Mouse (Mus musculus) heart, postnatal 14 days (tissue): ENCODE data around the gene Eef1a1. TPM values are rescaled to one million over a fixed set of nuclear protein-coding genes. Genes with fewer than 3 reads are reported as not detected.
"Not testable (repeated sequence)": the region's sequence is repeated elsewhere in the genome, so short reads cannot be mapped to it uniquely, and the experiment has no call there.

Experiments used
- DNase-seq, 2 experiments: peaks; one replicate each; pipeline ENCODE4 v3.0.0; 2021 to 2022
- intact Hi-C: fragments of 180-260 bp; cut with DNase I; formaldehyde crosslinking; loops from one replicate; pipeline ENCODE4 v1.15.1; 2025
- total RNA-seq, 2 experiments: library from RNA; stranded (reverse); gene quantifications; 2 replicates each; pipeline ENCODE4 v1.2.3; 2021

Gene Eef1a1
- total RNA-seq, 2 experiments from 2014 or later, result 1,986 to 2,287 TPM

DNA sequence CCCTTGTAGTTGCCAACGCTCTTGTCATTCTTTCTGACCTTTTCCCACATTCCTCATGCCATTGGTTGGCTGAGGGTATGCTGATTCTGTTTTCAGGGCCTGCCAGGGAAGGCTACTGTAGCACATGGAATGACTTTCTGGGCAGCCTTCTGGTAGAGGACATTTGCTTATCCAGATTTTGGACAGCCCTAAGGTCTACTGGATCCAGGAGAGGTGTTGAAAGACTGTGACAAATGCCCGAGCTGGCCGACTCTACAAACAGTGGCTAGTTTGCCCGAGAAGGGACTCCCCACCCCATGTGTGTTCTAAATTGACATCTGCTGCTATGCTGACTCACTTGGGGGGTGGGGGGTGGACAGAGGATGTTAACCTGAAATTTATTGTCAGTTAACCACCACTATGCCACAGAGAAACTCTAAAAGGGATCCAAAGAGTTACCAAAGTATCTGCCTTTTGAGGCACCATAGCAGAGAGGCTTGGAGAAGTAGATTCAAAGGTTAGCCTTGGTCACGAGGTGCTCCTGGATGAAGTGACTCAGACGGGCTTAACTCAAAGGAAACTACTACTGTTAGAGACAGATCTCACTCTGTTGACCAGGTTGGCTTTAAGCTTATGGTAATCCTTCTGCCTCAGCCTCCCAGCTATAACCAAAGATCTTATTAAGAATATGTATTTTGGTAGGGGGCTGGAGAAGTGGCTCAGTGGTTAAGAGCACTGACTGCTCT is 25.0 kb upstream of the Eef1a1 start:
- DNase-seq, result peak; percentile 43 to 64
- intact Hi-C loops, result no loop called here

DNA sequence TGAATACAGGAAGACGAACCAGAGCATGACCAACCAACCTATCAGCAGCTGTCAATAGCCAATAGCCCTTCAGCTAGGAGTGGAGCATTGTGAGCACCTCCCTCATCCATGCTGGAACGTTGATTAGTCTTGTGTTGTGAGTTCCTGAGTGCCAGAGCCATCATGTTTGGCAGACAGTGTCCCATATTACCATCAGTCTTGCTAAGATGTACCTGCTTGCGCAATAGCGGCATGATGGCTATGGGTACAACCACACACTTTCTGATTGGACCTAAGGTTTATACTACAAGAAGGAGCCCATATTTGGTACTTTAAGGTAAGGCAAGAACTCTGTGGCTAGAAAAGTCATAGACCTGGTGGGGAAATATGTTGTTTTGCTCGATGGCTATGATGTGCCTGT is 22.8 kb upstream of the Eef1a1 start:
- intact Hi-C loops, result no loop called here
- DNase-seq, result no peak

DNA sequence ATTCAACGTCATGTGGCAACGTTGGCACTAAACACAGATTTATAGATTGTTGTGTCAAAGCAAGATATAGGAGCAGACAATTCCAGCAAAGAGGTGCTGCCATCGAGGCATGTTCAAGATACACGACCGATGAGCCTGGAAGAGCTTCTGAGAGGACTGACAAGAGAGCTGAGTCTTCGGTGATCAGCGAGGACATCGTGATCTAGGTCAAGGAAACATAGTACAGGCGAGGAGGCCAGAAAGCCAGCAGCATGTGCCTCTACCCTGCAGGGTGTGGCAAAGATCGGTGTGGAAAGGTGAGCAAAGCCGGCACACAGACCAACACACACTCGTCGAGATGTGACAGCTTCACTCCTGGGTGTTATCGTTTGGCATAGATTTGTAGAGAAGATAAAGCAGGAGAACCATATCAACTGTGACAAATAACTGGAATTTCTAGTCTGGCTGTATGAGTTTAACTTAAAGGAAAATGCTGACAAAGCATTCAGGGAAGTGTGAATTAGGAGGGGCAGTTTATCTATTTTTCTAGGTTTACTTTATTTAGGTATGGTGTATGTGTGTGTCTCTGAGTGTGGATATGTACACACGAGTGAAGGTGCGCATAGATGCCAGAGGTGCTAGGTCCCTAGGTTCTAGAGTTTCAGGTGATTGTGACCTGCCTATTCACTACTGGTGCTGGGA is 19.3 kb upstream of the Eef1a1 start:
- DNase-seq, result no peak
- intact Hi-C loops, result no loop called here

DNA sequence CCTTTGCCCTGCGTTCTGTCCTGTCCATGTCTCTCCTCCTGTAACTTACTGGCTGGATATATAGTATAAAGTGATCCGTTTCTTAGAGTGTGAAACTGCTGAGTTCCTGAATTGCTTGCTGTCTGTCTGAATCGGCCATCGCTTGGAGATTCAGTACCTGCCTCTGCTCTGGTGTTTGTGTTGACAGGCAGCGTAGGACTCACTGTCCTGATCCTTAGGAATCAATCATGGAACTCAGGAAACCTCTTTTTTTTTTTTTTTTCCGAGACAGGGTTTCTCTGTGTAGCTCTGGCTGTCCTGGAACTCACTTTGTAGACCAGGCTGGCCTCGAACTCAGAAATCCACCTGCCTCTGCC is 17.7 kb upstream of the Eef1a1 start:
- no peak for DNase-seq
- intact Hi-C loops, result no loop called here

DNA sequence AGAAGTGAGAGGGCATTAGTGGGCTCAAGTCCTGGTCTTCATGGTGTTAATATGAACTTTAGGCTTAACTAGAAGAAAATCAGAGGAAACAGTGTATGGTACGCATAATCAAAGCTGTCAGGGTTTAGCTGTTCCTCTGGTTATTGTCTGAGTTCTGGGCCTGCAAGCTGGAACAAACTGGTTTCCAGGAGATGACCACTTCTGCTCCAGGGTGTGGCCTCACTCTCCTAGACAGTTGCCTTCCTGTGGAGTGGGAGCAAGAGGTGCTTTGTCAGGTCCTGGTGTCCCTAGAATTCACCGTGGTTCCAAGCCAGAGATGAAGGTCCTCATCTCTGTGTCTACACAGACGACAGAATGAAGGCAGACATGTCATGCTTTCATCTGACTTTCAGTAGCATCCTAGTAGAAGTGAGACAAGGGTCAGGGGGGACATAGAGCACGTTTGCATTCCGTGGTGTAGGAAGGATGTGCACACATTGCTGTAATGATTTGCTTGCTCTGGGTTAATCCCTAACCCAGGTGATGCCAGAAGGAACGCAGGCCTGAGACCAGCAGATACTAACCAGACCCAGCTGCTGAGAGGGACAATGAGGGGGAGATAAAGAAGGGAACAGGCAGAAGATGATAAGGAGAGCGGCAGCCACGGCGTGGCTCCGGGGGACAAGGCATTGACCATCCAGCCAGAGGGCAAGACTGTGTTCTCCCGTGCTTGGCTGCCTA is 17.2 kb upstream of the Eef1a1 start:
- DNase-seq, result no peak
- intact Hi-C loops, result no loop called here

DNA sequence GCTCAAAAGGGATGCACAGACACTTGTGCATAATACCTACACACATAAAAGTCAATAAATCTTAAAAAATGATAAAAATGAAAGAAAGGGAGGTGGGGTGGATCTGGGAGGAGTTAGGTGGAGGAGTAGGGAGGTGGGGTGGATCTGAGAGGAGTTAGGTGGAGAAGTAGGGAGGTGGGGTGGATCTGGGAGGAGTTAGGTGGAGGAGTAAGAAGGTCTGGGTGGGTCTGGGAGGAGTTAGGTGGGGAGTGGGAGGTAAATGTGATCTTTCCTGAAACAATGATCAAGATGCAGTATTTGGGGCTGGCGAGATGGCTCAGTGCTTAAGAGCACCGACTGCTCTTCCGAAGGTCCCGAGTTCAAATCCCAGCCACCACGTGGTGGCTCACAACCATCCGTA is 16.3 kb upstream of the Eef1a1 start:
- intact Hi-C loops, result no loop called here
- DNase-seq, result no peak

DNA sequence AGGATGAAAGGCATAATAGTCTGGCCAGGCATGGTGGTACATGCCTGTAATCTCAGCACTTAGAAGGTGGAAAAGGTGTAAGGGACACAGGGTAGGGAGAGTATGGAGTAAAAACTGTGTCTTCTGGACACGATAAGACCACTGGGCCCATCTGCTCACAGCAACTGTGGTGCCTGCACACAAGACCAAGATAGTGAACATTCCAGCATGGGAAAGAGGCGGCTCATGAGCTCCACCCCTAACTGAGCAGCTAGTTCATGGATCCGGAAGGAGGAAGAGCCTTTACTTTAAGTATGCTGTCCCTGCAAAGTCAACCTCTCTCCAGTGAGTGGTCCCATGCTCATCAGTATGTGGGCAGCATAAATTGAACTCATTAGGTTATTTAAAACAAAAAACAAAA is 15.7 kb upstream of the Eef1a1 start:
- intact Hi-C loops, result no loop called here

DNA sequence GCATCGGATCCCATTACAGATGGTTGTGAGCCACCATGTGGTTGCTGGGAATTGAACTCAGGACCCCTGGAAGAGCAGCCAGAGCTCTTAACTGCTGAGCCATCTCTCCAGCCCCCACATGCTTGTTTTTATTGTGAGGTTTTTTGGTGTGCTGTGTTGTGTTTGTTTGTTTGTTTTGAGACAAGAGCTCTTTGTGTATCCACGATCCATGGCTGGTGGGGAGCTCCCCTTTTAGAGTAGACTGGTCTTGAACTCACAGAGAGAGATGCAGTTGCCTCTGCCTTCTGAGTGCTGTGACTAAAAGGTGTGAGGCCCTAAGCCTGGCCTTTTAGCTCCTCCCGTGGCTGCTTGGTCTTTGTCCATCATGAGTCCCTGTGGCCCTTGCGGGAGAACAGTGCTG is 15.2 kb upstream of the Eef1a1 start:
- intact Hi-C loops, result no loop called here
- no peak for DNase-seq

More for the DNA sequence above, 15.7 kb upstream of the Eef1a1 start:
- no peak for DNase-seq

DNA sequence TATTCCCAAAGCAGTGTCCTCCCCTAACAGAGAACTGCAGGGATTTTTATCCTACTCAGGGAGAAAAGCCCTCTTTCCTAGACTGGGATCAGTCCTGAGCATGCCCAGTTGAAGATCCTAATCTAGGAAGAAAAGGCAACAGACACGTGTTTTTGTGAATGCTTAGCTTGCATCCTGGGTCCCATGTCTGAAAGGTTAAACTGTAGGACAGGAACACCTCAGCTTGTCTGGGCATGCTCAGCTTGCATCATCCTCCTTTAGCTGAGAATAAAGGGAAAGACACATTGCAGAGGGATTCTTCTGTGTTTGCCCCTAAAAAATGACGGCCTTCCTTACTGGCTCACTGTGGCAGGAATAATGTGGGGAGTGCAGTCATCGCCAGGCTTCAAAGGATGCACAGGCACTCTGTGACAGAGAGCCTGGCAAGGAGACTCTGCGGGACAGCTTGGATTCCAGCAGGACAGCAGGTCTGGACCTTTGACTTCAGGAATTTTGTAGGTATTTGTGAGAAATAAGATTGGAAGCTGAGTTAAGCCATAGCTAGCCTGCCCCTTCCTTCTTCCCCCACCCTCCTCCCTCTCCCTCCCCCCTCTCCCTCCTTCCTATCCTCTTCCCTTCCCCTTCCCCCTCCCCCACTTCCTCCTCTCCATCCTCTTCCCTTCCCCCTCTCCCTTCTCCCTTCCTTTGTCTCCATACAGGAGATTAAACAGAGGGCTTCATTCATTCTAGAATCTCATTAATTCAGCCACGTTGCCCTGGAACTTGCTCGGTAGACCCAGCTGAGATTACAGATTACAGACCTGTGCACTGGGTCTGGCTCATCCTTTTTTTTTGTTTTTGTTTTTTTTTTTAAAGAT is 14.5 kb upstream of the Eef1a1 start:
- intact Hi-C loops, result no loop called here
- DNase-seq, result no peak

DNA sequence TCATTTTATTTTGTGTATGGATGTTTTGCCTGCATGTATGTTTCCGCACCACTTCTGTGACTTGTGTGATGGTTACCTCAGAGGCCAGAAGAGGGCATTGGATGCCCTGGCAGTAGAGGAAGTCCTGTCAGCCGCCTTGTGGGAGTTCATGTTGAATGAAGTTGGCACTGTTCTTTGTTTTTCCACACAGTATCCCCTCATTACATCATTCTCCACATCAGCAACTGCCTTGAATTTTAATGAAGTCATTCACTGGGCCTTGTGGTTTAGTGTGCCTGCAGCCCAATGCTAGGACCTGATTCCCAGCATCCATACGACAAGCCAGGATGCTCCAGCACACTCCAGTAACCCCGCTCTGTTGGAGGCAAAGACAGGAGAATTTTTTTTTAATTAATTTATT is 12.3 kb upstream of the Eef1a1 start:
- intact Hi-C loops, result no loop called here
- no peak for DNase-seq

DNA sequence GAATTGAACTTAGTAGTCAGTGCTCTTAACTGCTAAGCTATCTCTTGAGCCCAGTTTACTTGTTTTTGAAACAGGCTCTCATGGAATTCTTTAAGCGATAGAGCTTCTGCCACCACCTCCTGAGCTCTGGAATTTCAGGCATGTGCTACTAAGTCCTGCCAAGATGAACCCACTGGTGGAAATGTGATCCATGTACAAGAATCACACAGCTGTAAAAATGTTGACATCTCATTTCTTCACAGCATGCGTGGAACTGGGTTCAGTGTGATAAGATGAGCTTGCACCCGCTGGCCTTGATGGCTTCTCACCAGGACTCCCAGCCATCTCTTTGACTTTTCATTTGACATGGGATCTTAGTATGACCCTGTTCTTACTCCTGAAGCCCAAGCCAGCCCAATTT is 11.4 kb upstream of the Eef1a1 start:
- no peak for DNase-seq
- intact Hi-C loops, result no loop called here

DNA sequence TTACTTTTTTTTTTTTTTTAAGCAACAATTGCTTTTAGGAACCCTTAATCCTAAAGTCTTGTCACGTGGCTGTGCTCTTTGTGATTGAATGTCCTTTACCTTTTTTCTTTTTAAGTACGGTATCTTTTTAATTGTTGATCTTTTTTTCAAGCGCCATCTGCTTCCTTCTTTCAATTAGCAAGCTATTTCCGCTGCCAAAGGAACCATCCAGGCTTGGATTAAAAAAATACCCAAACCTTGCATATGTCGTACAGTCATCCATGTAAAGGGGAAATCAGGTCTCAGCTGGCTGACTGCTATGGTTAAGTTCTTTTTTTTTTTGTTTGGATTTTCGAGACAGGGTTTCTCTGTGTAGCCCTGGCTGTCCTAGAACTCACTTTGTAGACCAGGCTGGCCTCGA is 4.2 kb upstream of the Eef1a1 start:
- no peak for DNase-seq
- intact Hi-C loops, result no loop called here

DNA sequence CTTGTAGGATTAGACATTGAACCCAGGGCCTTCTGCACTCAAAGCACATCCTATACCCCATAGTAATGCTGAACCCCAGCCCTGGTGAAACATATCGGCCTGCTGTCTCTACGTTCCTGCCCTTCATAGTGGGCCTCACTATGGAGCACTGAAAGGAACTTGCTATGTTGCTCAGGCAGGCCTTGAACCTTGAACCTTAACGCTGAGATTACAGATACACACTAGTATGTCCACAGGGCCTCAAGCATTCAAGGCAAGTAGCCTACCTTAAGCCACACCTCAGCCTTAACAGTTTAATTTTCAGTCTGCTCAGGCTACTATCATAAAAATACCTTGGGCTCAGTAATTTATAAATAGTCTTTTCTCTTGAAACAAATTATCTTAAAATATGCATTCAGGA is 3.3 kb upstream of the Eef1a1 start:
- intact Hi-C loops, result no loop called here
- no peak for DNase-seq

DNA sequence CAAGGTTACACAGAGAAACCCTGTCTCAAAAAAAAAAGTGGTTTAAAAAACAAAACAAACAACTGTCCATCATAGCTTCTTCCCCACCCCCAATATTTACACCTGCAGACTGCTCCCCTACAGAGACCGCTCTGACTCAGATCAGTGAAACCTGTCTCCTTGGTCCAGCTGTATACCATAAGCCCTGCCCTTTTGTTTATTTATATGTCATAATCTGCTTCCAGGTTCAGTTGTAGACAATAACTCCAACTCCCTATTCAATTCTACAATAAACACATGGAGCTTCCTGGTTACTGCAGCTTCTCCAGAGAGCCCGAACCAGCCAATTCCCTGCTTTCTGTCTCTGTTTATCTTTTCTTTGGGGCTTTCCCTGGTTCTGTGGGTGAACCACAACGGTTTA is 2.2 kb upstream of the Eef1a1 start:
- intact Hi-C loops, result no loop called here
- DNase-seq, result no peak

DNA sequence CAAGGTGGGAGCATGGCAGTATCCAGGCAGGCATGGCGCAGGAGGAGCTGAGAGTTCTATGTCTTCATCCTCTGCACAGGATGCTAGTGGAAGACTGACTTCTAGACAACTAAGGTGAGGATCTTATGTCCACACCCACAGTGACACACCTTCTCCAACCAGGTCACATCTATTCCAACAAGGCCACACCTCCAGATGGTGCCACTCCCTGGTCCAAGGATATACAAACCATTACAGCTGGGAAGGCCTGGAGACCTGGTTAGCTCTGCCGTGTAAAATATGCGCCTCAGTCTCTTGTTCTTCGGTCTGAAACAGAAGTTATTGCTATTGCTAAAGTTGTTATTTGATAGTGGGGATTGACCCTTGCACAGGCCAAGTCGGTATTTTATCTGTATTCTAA is 930 bp downstream of the Eef1a1 start:
- DNase-seq, intact Hi-C loops: not testable (repeated sequence)

DNA sequence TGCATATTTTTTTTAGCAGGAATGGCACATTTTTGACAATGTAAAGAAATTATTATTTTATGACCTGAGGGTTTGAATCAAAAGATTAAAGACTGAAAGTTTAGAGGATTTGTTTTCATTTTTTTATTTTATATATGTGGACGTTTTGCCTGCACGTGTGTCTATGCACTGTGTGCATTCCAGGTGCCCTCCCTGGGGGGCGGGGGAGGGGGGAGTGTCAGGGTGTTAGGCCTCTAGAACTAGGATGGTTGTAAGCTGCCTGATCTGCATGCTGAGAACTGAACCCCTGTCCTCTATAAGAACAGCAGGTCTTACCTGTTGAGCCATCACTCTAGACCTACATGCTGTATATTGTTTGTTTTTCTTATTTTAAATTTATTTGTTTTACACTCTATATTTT is 4.3 kb downstream of the Eef1a1 start:
- intact Hi-C loops, result no loop called here
- DNase-seq, result no peak

DNA sequence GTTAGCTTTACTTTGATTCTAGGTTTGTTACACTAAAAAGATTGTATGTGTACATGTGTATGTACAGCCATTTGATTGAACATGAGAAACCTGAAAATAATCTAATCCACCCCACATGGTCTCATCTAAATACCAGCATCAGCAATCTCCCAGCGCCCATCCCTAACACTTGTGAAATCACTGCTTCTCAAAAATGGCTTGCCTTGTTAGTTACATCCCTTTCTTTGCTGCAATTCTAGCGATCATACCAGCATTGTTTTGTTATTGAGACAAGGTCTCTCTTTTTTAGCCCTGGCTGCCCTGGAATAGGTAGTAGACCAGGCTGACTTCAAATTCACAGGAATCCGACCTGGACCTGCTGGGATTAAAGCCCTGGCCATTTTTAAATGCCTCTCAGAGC is 6.6 kb downstream of the Eef1a1 start:
- DNase-seq, result no peak
- intact Hi-C loops, result no loop called here

DNA sequence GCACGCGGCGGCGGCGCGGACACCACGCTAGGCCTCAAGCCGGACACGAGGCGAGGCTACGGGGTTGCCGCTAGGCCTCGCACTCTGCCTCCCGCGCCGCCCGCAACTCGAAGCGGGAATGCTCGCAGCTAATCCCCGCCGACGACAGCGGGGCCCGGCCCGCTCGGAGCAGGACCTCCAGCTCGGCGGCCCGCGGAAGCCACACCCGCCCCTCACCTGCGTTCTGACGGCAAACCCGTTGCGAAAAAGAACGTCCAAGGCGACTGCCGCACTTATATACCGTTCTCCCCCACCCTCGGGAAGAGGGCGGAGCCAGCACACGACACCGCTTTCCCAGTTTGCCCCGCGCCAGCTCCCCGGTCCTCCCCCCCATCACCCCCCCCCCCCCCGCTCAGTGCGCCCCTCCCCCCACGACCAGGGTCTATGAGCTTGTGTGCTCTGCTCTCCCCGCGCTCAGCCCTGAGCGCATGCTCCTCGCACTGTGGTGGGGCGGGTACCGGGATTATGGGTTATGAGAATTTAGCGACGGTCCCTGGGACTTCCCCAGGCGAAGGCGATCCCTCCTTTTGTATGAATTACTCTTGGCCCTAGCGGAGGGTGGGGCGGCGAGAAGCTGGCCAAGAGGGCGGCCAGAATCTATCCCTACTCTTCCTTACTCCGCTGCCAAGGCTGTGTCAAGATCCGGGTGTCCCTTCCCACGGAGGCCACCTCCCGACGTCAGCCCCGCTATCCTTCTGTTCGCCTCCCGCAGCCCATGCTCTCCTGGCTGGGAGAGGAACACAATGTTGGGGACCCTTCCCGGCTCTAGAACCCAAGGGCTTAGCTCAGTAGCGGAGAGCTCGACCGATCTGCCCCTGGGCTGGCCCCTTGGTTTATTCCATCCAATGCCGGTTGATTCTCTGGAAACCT is 7.3 kb downstream of the Eef1a1 start:
- DNase-seq, result peak; percentile 94 to 95
- intact Hi-C loops, result loop anchor here (2.0 kb wide), 1 partner anchor 33 kb away; the partner anchor contains the start of genes Gm17324 and Mto1

DNA sequence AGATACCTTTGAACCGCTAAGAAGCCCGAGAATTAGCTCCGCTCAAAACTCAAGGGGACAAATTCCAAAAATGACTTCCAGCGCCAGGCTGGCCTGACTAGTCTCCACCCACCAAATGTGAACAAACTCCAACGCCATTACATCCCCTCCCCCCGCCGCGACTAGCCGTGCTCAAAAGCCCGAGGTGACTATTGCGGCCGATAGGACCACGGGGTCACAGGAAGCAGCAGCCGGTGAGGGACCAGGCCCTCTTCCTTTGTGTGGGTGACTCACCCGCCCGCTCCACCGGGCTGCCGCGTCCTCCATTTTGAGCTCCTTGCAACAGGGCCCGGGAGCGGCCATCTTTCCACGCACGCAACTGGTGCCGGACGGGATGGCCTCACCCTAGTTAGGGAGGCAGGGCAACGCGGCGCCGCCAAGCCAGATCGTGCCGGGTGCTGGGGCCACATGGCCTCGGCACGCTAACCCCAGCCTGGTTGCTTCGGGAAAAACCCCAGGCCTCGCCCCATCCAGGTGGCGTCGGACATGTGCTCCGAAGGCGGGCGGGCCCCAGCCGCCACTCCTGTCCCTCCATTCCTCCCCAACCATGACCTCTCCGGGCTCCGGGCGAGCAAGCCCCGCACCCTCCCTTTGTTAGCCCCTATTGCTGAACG is 8.1 kb downstream of the Eef1a1 start:
- DNase-seq, result peak; percentile 75 to 81
- intact Hi-C loops, result loop anchor here (2.0 kb wide), 1 partner anchor 32 kb away; the partner anchor contains the start of genes Gm17324 and Mto1
